Mouse (Mus musculus): Measurements from ENCODE around the gene Noc2l. TPM values are rescaled to one million over a fixed set of nuclear protein-coding genes. Genes with fewer than 3 reads are reported as not detected.

Gene Noc2l
- polyA plus RNA-seq (2014; fragmentation: Illumina TruSeq; extraction: RNeasy Lipid Tissue Mini Kit (QIAGEN cat#74804)) = 8.8 TPM

GRCm38 (mm10) chr4:156235808-156236533 is at the start of gene Noc2l:
TSS of gene Noc2l (plus strand) at chr4:156236010.

GRCm38 (mm10) chr4:156197131-156197828 is 38.5 kb upstream of the Noc2l start, which contains the start of gene Agrn:
TSS of gene Agrn (minus strand) at chr4:156197488.

DNA sequence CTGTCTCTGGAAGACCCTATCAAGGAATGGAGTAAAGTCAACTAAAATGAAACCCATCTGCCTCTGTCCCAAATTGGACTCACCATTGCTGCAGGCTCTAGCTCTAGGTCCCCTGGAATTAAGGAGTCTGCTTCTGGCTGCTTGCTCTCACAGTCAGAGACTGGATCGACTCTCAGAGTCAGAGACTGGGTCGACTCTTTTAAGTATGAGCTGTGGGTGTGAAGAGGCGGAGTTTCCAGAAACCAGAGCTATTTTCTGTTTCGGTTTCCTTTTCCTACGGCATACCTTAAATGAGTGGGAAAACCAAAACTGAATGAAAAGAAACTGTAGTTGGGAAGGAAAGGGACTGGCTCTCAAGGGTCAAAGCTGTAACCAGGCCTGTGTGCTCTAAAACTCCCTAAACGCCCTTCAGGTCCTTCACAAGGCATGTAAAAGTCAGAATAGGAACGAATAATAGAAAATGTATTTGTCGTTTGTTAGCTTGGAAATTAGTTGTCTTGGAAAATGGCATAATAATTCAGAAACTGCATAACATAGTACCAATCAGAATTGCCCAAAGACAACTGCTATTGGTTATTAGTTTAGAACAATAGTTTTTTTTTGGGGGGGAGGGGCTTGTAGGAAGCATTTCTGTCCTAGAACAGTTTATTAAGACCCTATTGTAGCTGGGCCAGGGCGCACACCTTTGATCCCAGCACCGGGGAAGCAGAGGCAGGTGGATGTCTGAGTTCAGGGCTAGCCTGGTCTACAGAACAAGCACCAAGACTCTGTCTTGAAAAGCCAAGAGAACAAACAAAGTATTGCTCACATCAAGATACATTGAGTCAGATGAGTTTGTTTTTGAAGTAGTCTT is 35.0 kb upstream of the Noc2l start, which contains the start of gene Isg15:
Gene Isg15 (minus strand): TSS at position 196 of the 853 bp plus-strand sequence.

DNA sequence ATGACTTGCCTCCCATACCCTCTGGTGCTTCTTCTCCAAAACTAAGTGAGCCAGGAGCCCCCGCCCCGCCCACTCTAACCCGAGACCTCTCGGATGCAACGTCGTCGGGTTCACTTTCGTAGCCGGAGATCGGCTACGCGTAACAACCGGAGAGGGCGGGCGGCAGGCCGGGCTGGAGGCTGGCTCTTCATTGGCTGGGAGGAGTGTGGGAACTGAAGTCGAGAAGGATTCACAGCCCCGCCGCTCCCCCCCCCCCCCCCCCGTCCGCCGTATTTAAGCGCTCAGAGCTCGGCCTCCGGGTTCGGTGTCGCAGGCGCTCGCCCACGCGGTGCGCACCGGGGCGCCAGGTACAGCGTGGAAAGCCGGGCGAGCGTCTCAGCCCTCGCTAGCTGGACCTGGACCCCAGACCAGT is 32.8 kb upstream of the Noc2l start, which contains the start of gene AW011738:
Gene AW011738 (plus strand): TSS at position 304 of the 412 bp plus-strand sequence.

GRCm38 (mm10) chr4:156215649-156216048 is 20.2 kb upstream of the Noc2l start, which contains the start of gene Perm1:
TSS of gene Perm1 (plus strand) at chr4:156215868.

GRCm38 (mm10) chr4:156234701-156235213 is 1.1 kb upstream of the Noc2l start, which contains the start of gene Plekhn1:
TSS of gene Plekhn1 (minus strand) at chr4:156234857.

GRCm38 (mm10) chr4:156255078-156255839 is 19.4 kb downstream of the Noc2l start, which contains the start of gene Samd11:
TSS of gene Samd11 (minus strand) at chr4:156255657.

Other genes starting within 250 kb of the Noc2l start
- gene B3galt6, start 243.4 kb upstream of the Noc2l start, polyA plus RNA-seq (2014; fragmentation: Illumina TruSeq; extraction: RNeasy Lipid Tissue Mini Kit (QIAGEN cat#74804)) = 12.3 TPM
- gene Sdf4, start 243.1 kb upstream of the Noc2l start, polyA plus RNA-seq (2014; fragmentation: Illumina TruSeq; extraction: RNeasy Lipid Tissue Mini Kit (QIAGEN cat#74804)) = 181 TPM
- not detected for gene Tnfrsf4, start 222.2 kb upstream of the Noc2l start, polyA plus RNA-seq (2014; fragmentation: Illumina TruSeq; extraction: RNeasy Lipid Tissue Mini Kit (QIAGEN cat#74804))
- gene Tnfrsf18, start 209.8 kb upstream of the Noc2l start, polyA plus RNA-seq (2014; fragmentation: Illumina TruSeq; extraction: RNeasy Lipid Tissue Mini Kit (QIAGEN cat#74804)) = not detected
- not detected for gene Ttll10, start 176.6 kb upstream of the Noc2l start, polyA plus RNA-seq (2014; fragmentation: Illumina TruSeq; extraction: RNeasy Lipid Tissue Mini Kit (QIAGEN cat#74804))
- 2.7 TPM for gene 9430015G10Rik, start 126.0 kb upstream of the Noc2l start, polyA plus RNA-seq (2014; fragmentation: Illumina TruSeq; extraction: RNeasy Lipid Tissue Mini Kit (QIAGEN cat#74804))
- not detected for gene Rnf223, start 105.5 kb upstream of the Noc2l start, polyA plus RNA-seq (2014; fragmentation: Illumina TruSeq; extraction: RNeasy Lipid Tissue Mini Kit (QIAGEN cat#74804))
- 10.2 TPM for gene Agrn, start 38.5 kb upstream of the Noc2l start, polyA plus RNA-seq (2014; fragmentation: Illumina TruSeq; extraction: RNeasy Lipid Tissue Mini Kit (QIAGEN cat#74804))
- gene Isg15, start 35.2 kb upstream of the Noc2l start, polyA plus RNA-seq (2014; fragmentation: Illumina TruSeq; extraction: RNeasy Lipid Tissue Mini Kit (QIAGEN cat#74804)) = not detected
- gene AW011738, start 32.7 kb upstream of the Noc2l start, polyA plus RNA-seq (2014; fragmentation: Illumina TruSeq; extraction: RNeasy Lipid Tissue Mini Kit (QIAGEN cat#74804)) = 0.83 TPM
- not detected for gene Perm1, start 20.1 kb upstream of the Noc2l start, polyA plus RNA-seq (2014; fragmentation: Illumina TruSeq; extraction: RNeasy Lipid Tissue Mini Kit (QIAGEN cat#74804))
- 1.7 TPM for gene Plekhn1, start 1.2 kb upstream of the Noc2l start, polyA plus RNA-seq (2014; fragmentation: Illumina TruSeq; extraction: RNeasy Lipid Tissue Mini Kit (QIAGEN cat#74804))
- not detected for gene Samd11, start 19.6 kb downstream of the Noc2l start, polyA plus RNA-seq (2014; fragmentation: Illumina TruSeq; extraction: RNeasy Lipid Tissue Mini Kit (QIAGEN cat#74804))
- not detected for gene Vmn2r-ps159, start 95.1 kb downstream of the Noc2l start, polyA plus RNA-seq (2014; fragmentation: Illumina TruSeq; extraction: RNeasy Lipid Tissue Mini Kit (QIAGEN cat#74804))

Data from ovary, adult 10 weeks (tissue).